Mouse (Mus musculus) midbrain, embryonic 15.5 days (tissue): Measurements from ENCODE around the gene B4galnt2. TPM values are rescaled to one million over a fixed set of nuclear protein-coding genes. Genes with fewer than 3 reads are reported as not detected.

Experiments
- ATAC-seq: fragments of 200-750 bp; cut with Nextera tagmentation; replicated peaks from 2 replicates; pipeline ENCODE4 v1.8.0; 2017; ENCODE audit warnings: moderate TSS enrichment
- H3K27ac ChIP-seq: fragments of 300-500 bp; sonication (generic); 2 replicates; pipeline ENCODE4 v1.5.1; 2015; ENCODE audit warnings: mild to moderate bottlenecking, inconsistent platforms
- H3K27me3 ChIP-seq: fragments of 300-500 bp; sonication (generic); replicated peaks from 2 replicates; pipeline ENCODE4 v1.6.1; 2015; ENCODE audit warnings: inconsistent platforms
- H3K36me3 ChIP-seq: fragments of 300-500 bp; sonication (generic); replicated peaks from 2 replicates; pipeline ENCODE4 v1.6.1; 2015; ENCODE audit warnings: inconsistent platforms
- H3K4me1 ChIP-seq: fragments of 300-500 bp; sonication (generic); 2 replicates; pipeline ENCODE4 v1.6.1; 2015; ENCODE audit warnings: inconsistent platforms
- H3K4me2 ChIP-seq: fragments of 300-500 bp; sonication (generic); 2 replicates; pipeline ENCODE4 v1.6.1; 2015; ENCODE audit warnings: inconsistent platforms, mild to moderate bottlenecking, moderate library complexity
- H3K4me3 ChIP-seq: fragments of 300-500 bp; sonication (generic); 2 replicates; pipeline ENCODE4 v1.5.1; 2015; ENCODE audit warnings: mild to moderate bottlenecking, inconsistent platforms
- H3K9ac ChIP-seq: fragments of 300-500 bp; sonication (generic); 2 replicates; pipeline ENCODE4 v1.6.1; 2015; ENCODE audit warnings: mild to moderate bottlenecking, inconsistent platforms
- H3K9me3 ChIP-seq: fragments of 300-500 bp; sonication (generic); 2 replicates; pipeline ENCODE4 v1.6.1; 2016; ENCODE audit warnings: inconsistent platforms
- WGBS: fragments of 180-500 bp; shearing (Covaris S2); methylation state at CpG from one replicate; pipeline ENCODE4 v1.1.7; 2015; ENCODE audit warnings: mixed read lengths; 5-methylcytosine and 5-hydroxymethylcytosine counted together
- polyA plus RNA-seq: library from polyadenylated mRNA; unstranded; fragments of >200 nt; fragmentation: Nextera tagmentation; extraction: Ambion mirVana; gene quantifications from 2 replicates; pipeline ENCODE4 v1.2.1, GENCODE M21; 2015

The B4galnt2 gene
- polyA plus RNA-seq, 1 experiment from 2014 or later: not detected

DNA sequence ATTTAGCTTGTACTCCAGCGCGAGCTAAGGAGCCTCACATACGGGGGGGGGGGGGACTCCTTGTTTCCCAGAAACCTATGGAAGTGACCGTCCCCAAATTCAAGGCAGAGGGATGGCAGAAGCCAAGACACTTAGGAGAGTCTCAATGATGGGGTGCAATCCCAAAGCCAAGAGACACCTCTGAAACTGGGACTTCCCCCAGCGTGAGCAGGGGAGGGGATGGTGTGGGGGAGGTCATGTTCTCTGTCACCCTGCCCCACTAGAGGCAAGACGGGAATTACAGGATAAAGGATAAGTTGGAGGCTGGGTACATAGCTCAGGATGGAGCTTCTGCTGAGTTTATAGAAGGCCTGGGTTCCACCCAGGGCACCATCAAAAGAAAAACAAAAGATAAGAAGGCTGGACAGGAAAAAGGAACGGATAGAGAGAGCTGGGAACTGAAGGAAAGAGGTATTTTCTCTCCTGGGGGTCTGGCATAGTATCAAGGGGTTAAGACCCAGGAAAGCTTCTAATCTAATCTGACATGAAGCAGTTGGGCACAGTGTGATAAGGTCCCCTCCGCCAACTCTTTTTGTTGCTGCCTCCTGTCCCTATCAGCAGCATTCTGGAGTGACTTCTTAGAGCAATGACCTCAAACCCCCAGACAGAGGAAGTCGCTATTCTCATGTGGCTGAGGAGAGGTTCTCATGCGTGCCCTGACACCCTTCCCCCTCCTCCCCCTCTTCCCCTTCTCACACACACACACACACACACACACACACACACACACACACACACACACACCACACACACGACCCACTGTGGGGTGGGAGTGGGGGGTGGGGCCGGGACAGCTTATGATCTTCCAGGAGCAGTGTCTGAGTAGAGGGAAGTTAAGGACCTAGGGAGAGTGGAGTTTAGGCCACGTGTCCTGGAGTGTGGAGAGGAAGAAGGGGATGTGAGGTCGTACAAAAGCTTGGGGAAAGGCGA, 79.7 kb downstream of the B4galnt2 start:
- H3K9ac ChIP-seq: no peak overlapping the region
- H3K4me2 ChIP-seq: no peak overlapping the region
- H3K9me3 ChIP-seq: no peaks in the 10 kb centered on the region
- ATAC-seq: no peak
- H3K4me3 ChIP-seq: no peak overlapping the region
- WGBS: 20% methylated on average over 15 of the region's 15 CpGs
- peaks cover 28% of the 10 kb centered on the region for H3K4me1 ChIP-seq
- no peak overlapping the region for H3K27ac ChIP-seq
- H3K36me3 ChIP-seq: no peaks in the 10 kb centered on the region
- peaks cover 64% of the 10 kb centered on the region for H3K27me3 ChIP-seq

DNA sequence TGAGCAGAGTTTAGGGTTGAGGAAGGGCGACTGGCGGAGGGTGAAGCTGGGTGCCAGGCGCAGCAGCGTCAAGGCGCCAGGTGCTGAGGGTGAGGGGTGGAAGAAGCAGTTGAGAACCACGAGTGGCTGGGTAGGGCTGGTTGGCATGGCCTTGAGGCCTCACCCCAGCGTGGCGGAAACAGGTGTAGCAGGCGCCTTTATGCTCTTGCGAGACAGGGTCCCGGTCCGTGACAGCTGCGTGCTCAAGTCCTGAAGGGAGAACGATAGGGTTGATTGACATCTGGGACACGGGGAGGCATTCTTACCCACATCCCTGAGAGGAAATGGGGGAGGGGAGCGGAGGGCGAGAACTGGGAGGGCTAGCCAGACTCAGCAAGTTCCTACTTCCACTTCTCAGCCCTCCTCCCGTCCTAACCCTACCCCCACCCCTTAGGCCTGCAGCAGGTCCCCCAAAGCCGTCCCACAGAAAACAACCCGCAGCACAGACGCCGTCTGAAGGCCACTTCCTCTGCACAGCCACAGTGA, 80.5 kb downstream of the B4galnt2 start:
- no peak for ATAC-seq
- peaks cover 28% of the 10 kb centered on the region for H3K4me1 ChIP-seq
- H3K27me3 ChIP-seq: peaks cover 72% of the 10 kb centered on the region
- H3K4me2 ChIP-seq: 0 out of 2 replicates have a peak overlapping the region, but pooled peaks have one; percentile 9
- no peaks in the 10 kb centered on the region for H3K9me3 ChIP-seq
- H3K27ac ChIP-seq: no peak overlapping the region
- H3K4me3 ChIP-seq: no peak overlapping the region
- WGBS: 6% methylated on average over 22 of the region's 22 CpGs
- H3K9ac ChIP-seq: no peak overlapping the region
- no peaks in the 10 kb centered on the region for H3K36me3 ChIP-seq

DNA sequence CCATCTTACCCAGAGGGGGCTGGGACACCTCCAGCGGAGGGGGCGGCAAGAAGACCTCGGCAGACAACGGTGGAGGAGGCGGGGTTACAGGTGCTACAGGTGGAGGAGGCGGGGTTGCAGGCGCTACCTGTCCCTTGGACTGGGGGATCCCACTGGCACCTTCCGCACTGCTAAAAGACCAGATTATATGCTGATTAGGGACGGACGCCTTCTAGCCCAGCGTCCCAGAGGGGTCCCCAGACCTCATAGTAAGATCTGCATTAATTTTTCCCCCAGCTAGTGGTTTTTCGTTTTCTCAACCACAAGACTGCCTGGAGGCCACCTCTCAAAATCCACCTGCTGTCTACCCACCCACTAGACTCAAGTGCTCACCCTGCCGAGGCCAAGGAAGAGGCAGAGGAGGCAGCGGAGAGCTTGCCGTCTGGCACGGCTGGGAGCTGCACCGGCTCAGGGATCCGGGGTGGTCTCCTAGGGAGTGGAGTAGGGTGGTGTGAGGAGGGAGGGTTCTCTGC, 81.0 kb downstream of the B4galnt2 start:
- Histone ChIP-seq H3K27ac (no peak overlapping the region), H3K4me1 (peaks cover 28% of the 10 kb centered on the region), H3K9ac (no peak overlapping the region), H3K4me3 (no peak overlapping the region), H3K36me3 (no peaks in the 10 kb centered on the region), H3K27me3 (peaks cover 77% of the 10 kb centered on the region), H3K9me3 (no peaks in the 10 kb centered on the region), H3K4me2 (0 out of 2 replicates have a peak overlapping the region, but pooled peaks have one; percentile 9)
- ATAC-seq: no peak
- WGBS: 9% methylated on average over 18 of the region's 18 CpGs

DNA sequence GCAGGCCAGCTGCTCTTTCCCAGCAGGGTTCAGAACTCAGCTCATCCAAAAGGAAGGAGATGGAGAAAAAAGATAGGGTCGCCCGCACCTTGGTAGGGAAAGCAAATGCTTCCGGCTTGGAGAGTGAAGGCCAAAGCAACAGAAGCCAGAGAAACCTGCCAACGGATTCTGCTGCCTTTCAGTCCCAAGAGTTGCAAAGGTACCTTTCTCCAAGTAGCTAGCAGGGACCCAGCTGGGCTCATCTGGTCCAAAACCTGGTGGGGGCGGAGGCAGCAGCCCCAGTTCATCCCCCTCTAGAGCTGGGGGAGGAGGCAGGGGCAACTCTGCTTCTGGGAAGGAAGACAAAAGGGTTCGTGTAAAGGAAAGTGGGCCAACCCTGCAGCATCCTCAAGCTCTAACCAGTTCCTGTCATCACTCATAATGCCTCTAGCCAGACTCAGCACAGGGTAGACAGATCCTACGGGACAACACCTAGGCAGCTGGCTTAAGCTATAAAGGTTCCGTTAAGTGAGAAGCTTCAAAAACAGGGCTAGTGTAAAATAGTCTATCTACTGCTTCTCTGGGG, 81.6 kb downstream of the B4galnt2 start:
- Histone ChIP-seq H3K4me1 (peaks cover 28% of the 10 kb centered on the region), H3K4me2 (no peak overlapping the region), H3K9ac (no peak overlapping the region), H3K9me3 (no peaks in the 10 kb centered on the region), H3K36me3 (no peaks in the 10 kb centered on the region), H3K4me3 (no peak overlapping the region), H3K27ac (no peak overlapping the region), H3K27me3 (peaks cover 83% of the 10 kb centered on the region)
- WGBS: 23% methylated on average over 8 of the region's 8 CpGs
- no peak for ATAC-seq

DNA sequence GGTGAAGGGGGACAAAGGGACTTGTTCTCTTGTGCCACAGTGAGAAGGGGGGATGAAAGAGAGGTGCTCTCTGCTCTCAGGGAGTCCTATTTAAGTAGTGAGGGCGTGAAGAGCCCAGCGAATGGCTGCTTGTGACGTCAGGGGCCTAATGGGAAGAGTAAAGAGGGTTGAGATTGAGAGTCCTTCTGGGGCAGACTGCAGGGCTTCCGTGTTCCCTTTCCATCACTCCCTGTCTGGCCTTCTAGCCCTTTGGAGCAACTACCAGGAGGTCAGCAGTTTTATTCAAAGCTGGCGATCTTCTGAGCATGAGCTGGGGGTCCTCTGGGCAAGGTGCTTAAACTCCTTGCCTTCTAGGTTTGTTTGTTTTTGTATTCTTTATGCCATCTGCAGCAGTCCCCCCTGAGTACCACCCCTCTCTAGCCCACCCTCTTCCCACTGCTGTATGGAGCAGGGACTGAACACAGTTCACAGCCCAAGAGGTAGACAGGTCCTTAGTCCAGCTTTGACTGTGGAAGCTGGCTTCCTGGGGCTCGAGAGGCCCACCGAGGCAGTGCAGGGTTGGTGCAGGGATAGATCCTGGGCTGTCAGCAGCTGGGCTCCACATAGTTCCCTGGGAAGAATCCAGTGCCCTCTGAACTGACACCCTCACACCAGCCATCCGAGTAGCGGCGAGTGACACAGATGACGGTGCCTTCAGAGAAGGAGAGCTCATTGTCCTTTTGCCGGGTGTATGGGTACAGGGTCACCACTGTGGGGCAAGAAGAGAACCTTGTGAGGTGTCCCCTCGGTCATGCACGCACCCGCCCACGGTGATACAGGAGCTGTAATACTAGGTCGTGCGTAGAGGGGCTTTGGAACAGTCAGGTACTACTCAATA, 82.3 kb downstream of the B4galnt2 start:
- Histone ChIP-seq H3K27me3 (peaks cover 89% of the 10 kb centered on the region), H3K9me3 (no peaks in the 10 kb centered on the region), H3K4me3 (no peak overlapping the region), H3K4me2 (no peak overlapping the region), H3K27ac (no peak overlapping the region), H3K4me1 (peaks cover 28% of the 10 kb centered on the region), H3K36me3 (no peaks in the 10 kb centered on the region), H3K9ac (no peak overlapping the region)
- no peak for ATAC-seq
- WGBS: 34% methylated on average over 18 of the region's 18 CpGs

DNA sequence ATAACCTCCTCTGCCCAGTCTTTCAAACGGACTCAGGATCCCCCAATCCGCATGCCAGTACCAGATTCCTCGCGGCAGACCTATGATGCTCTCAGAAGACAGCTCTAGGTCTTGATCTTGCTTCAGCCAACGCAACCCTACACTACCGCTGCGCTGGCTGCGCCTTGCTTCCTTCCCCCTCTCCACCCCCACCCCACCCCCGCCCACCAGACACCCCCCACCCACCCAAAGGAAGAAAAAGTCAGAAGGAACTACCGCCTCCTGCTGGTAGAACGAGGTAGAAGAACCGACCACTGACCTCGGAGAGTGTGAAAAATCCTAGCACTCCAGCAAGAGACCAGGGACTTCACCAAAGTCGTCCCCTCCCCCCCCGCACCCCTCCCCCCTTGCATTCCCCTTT, 83.0 kb downstream of the B4galnt2 start:
- WGBS: 7% methylated on average over 14 of the region's 15 CpGs
- Histone ChIP-seq H3K4me2 (no peak overlapping the region), H3K4me3 (no peak overlapping the region), H3K27me3 (peaks cover 96% of the 10 kb centered on the region), H3K4me1 (peaks cover 28% of the 10 kb centered on the region), H3K9me3 (no peaks in the 10 kb centered on the region), H3K9ac (no peak overlapping the region), H3K36me3 (no peaks in the 10 kb centered on the region), H3K27ac (no peak overlapping the region)
- no peak for ATAC-seq

DNA sequence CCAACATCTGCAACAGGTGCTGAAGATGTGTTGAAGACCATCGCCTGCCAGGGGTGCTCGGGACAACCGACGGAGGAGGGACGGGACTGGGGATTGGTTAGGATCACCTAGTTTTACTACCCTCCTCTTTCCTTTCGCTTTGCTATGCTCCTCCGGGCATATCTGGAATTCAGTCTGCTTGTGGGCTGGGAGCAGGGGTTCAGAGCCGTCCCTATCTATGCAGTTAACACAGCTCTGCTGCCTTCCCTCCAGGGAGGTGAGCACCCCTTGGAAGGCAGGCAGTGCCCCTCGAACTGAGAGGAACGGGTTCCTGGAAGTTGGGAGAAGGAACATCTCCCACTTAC, 83.4 kb downstream of the B4galnt2 start:
- Histone ChIP-seq H3K4me3 (peak overlapping the region; percentile 22; the same call in 1 of the 2 replicates), H3K9me3 (no peaks in the 10 kb centered on the region), H3K36me3 (no peaks in the 10 kb centered on the region), H3K4me1 (peaks cover 28% of the 10 kb centered on the region), H3K4me2 (peak overlapping the region; percentile 42), H3K27ac (no peak overlapping the region), H3K9ac (no peak overlapping the region), H3K27me3 (peaks cover 97% of the 10 kb centered on the region)
- no peak for ATAC-seq
- WGBS: 6% methylated on average over 10 of the region's 10 CpGs

DNA sequence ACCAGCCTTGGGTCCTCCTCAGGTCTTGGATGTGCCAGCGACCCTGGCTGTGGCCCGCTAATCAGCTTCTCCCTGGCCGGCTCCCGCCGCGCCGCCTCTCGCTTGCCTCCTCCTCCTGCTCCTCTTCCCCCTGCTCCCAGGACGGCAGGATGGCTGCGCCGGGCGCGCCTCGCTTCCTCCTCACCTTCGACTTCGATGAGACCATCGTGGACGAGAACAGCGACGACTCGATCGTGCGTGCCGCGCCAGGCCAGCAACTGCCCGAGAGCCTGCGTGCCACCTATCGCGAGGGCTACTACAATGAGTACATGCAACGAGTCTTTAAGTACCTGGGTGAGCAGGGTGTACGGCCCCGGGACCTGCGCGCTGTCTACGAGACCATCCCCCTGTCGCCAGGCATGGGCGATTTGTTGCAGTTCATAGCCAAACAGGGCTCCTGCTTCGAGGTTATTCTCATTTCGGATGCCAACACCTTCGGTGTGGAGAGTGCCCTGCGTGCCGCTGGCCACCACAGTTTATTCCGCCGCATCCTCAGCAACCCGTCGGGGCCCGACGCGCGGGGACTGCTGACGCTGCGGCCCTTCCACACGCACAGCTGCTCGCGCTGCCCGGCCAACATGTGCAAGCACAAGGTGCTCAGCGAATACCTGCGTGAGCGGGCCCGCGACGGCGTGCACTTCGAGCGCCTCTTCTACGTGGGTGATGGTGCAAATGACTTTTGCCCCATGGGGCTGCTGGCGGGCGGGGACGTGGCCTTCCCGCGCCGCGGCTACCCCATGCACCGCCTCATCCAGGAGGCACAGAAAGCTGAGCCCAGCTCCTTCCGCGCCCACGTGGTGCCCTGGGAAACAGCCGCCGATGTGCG, 84.0 kb downstream of the B4galnt2 start:
- no peaks in the 10 kb centered on the region for H3K9me3 ChIP-seq
- peaks cover 92% of the 10 kb centered on the region for H3K27me3 ChIP-seq
- no peak for ATAC-seq
- peaks cover 28% of the 10 kb centered on the region for H3K4me1 ChIP-seq
- no peaks in the 10 kb centered on the region for H3K36me3 ChIP-seq
- H3K4me3 ChIP-seq: peak overlapping the region; percentile 22
- no peak overlapping the region for H3K9ac ChIP-seq
- 2% methylated on average over 80 of the region's 80 CpGs for WGBS
- H3K4me2 ChIP-seq: peak overlapping the region; percentile 42
- H3K27ac ChIP-seq: no peak overlapping the region

DNA sequence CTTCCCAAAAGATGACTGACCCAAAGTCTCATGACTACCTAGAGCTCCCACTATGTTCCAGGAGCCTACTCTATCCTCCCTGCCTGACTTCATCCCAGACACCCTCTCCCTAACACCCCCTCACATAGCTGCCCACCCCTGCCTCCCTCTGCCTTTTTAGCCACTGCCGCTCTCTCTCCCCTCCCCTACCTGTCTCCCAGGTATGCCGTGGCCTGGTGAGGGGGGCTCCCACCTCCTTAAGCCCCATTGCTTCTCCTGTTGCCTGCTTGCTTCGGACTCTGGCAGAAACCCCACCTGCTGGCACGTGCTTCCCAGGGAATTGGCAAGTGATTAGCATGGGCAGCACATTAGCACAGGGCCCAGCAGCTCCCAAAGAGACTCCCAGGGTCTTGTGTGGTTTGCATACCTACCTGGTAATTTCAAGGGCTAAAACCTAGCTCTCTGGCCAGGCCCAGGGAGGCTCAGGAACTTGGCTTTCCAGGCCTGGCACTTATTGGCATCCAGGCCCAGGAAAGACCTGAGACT, 85.1 kb downstream of the B4galnt2 start:
- peaks cover 33% of the 10 kb centered on the region for H3K4me1 ChIP-seq
- no peak overlapping the region for H3K4me2 ChIP-seq
- ATAC-seq: no peak
- H3K36me3 ChIP-seq: no peaks in the 10 kb centered on the region
- no peak overlapping the region for H3K27ac ChIP-seq
- WGBS: 30% methylated on average over 4 of the region's 4 CpGs
- peaks cover 92% of the 10 kb centered on the region for H3K27me3 ChIP-seq
- H3K9ac ChIP-seq: no peak overlapping the region
- no peaks in the 10 kb centered on the region for H3K9me3 ChIP-seq
- H3K4me3 ChIP-seq: no peak overlapping the region

DNA sequence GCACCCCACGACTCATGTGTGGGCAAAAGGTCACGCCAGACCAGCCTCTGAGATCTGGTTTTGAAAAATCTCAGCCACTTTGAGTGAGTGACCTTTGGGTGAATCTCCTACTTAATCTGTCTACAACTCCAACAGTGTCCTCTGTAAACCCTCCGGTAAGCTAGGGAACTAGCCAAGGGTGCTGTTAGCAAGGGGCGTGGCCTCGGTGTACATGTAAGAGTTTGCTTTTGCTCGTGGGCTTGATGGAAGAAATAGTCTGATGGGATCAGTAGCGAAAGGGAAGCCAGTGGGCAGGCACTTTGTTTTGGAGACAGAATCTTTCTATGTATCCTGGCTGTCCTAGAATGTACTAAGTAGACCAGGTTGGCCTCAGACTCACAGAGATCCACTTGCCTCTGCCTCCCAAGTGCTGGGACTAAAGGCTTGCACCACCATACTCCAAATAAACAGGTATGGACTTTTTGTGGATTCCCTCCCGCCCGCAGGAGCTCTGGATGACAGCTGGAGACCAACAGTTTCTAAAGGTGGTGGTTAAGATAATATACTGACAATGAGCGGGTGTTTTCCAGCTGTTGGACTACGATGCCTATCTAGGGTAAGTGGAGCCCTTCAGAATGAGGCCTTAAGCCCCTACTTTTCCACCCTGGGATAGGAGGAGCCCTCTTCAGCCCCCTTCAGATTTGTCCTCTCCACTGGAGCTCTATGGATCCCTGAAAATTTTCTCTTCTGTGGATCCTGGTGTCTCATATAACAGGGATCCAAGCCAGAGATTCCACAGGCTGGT, 86.3 kb downstream of the B4galnt2 start:
- ATAC-seq: no peak
- Histone ChIP-seq H3K9me3 (no peaks in the 10 kb centered on the region), H3K36me3 (no peaks in the 10 kb centered on the region), H3K27me3 (peaks cover 83% of the 10 kb centered on the region), H3K4me3 (no peak overlapping the region), H3K4me2 (no peak overlapping the region), H3K4me1 (peaks cover 29% of the 10 kb centered on the region), H3K9ac (no peak overlapping the region), H3K27ac (no peak overlapping the region)
- WGBS: 77% methylated on average over 11 of the region's 11 CpGs
